Mouse (Mus musculus) neural tube, embryonic 15.5 days (tissue): ENCODE measurements at regions not wholly inside any gene's neighbourhood (a gene's known extent, or its start where the extent isn't known, plus 50 kb on each side); places are given as distances from the start of the nearest gene placed in this dataset.
"Not testable (repeated sequence)": the region's sequence is repeated elsewhere in the genome, so short reads cannot be mapped to it uniquely, and the experiment has no call there.

Experiments used
- ATAC-seq: fragments of 200-750 bp; cut with Nextera tagmentation; 2 replicates; pipeline ENCODE4 v1.8.0; 2017; ENCODE audit warnings: mild to moderate bottlenecking, moderate TSS enrichment, moderate library complexity; ENCODE audit not compliant: low FRiP score
- H3K27ac ChIP-seq: fragments of 300-500 bp; sonication (generic); replicated peaks from 2 replicates; pipeline ENCODE4 v1.5.1; 2015; ENCODE audit warnings: mild to moderate bottlenecking, inconsistent platforms
- H3K27me3 ChIP-seq: fragments of 300-500 bp; sonication (generic); replicated peaks from 2 replicates; pipeline ENCODE4 v1.6.1; 2015; ENCODE audit warnings: inconsistent platforms
- H3K36me3 ChIP-seq: fragments of 300-500 bp; sonication (generic); 2 replicates; pipeline ENCODE4 v1.6.1; 2015; ENCODE audit warnings: inconsistent platforms
- H3K4me1 ChIP-seq: fragments of 300-500 bp; sonication (generic); 2 replicates; pipeline ENCODE4 v1.6.1; 2015; ENCODE audit warnings: inconsistent platforms
- H3K4me2 ChIP-seq: fragments of 300-500 bp; sonication (generic); 2 replicates; pipeline ENCODE4 v1.6.1; 2015; ENCODE audit warnings: inconsistent platforms, mild to moderate bottlenecking, moderate library complexity
- H3K4me3 ChIP-seq: fragments of 300-500 bp; sonication (generic); replicated peaks from 2 replicates; pipeline ENCODE4 v1.5.1; 2015; ENCODE audit warnings: mild to moderate bottlenecking, inconsistent platforms
- H3K9ac ChIP-seq: fragments of 300-500 bp; sonication (generic); replicated peaks from 2 replicates; pipeline ENCODE4 v1.6.1; 2015; ENCODE audit warnings: mild to moderate bottlenecking, inconsistent platforms
- H3K9me3 ChIP-seq: fragments of 300-500 bp; sonication (generic); replicated peaks from 2 replicates; pipeline ENCODE4 v1.6.1; 2016; ENCODE audit warnings: inconsistent platforms
- WGBS: fragments of 180-500 bp; shearing (Covaris S2); methylation state at CpG from one replicate; pipeline ENCODE4 v1.1.7; 2015; ENCODE audit warnings: mixed read lengths; 5-methylcytosine and 5-hydroxymethylcytosine counted together

DNA sequence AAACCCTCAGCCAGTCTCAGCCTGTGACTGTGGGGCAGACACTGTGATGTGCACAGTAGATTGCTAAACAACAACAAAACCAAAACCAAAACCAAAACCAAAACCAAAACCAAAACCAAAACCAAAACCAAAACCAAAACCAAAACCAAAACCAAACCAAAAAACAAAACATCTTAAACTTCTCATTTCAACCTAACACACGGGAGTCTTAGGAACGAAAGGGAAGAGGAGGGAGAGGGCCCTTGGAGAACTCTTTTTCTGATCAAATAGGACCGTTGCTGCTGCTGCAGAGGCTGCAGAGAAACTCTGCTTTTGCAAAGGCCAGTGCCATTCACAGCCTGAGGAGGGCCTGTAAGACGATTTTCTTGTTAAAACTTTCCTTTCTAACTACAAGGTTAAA lies 172.7 kb upstream of the Six2 start:
- WGBS = 75% methylated on average over 4 of the region's 4 CpGs
- ATAC-seq = no peak
- H3K4me3 ChIP-seq = no peak overlapping the region
- H3K9ac ChIP-seq = no peak overlapping the region
- H3K27ac ChIP-seq = no peak overlapping the region
- H3K27me3 ChIP-seq = no peaks in the 10 kb centered on the region
- H3K4me1 ChIP-seq = peaks cover 3% of the 10 kb centered on the region; the same call in 1 of the 2 replicates
- H3K9me3 ChIP-seq = no peaks in the 10 kb centered on the region
- no peaks in the 10 kb centered on the region for H3K36me3 ChIP-seq
- H3K4me2 ChIP-seq = no peak overlapping the region

GRCm38 (mm10) chr17:85859926-85860707 lies 172.0 kb upstream of the Six2 start:
- 71% methylated on average over 15 of the region's 15 CpGs for WGBS
- no peak for ATAC-seq
- no peak overlapping the region for H3K4me3 ChIP-seq

DNA sequence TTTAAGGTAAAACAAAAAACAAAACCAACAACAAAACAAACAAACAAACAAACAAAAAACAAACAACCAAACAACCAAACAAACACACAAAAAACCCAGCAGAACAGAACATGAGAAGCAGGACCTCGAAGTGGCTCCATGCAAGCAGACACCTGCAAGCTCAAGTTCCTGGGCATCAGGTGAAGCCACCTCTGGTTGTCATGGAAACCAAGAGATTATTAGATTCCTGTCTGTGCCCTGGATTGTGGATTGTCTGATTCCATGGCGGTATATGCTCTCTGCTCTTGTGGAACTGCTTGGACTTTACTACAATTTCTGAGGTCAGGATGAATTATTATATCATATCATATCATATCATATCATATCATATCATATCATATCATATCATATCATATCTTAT lies 170.4 kb upstream of the Six2 start:
- 85% methylated on average over 2 of the region's 2 CpGs for WGBS
- no peak overlapping the region for H3K27ac ChIP-seq
- no peaks in the 10 kb centered on the region for H3K9me3 ChIP-seq
- peaks cover 3% of the 10 kb centered on the region; the same call in 1 of the 2 replicates for H3K4me1 ChIP-seq
- H3K4me3 ChIP-seq = no peak overlapping the region
- no peaks in the 10 kb centered on the region for H3K27me3 ChIP-seq
- H3K36me3 ChIP-seq = no peaks in the 10 kb centered on the region
- ATAC-seq = no peak
- H3K4me2 ChIP-seq = peak overlapping the region; percentile 44
- H3K9ac ChIP-seq = no peak overlapping the region

More at GRCm38 (mm10) chr17:85859926-85860707, 172.0 kb upstream of the Six2 start:
- H3K36me3 ChIP-seq = no peaks in the 10 kb centered on the region
- H3K9me3 ChIP-seq = no peaks in the 10 kb centered on the region
- H3K27ac ChIP-seq = no peak overlapping the region
- H3K27me3 ChIP-seq = no peaks in the 10 kb centered on the region
- no peak overlapping the region for H3K4me2 ChIP-seq
- H3K4me1 ChIP-seq = peaks cover 3% of the 10 kb centered on the region; the same call in 1 of the 2 replicates
- H3K9ac ChIP-seq = no peak overlapping the region

DNA sequence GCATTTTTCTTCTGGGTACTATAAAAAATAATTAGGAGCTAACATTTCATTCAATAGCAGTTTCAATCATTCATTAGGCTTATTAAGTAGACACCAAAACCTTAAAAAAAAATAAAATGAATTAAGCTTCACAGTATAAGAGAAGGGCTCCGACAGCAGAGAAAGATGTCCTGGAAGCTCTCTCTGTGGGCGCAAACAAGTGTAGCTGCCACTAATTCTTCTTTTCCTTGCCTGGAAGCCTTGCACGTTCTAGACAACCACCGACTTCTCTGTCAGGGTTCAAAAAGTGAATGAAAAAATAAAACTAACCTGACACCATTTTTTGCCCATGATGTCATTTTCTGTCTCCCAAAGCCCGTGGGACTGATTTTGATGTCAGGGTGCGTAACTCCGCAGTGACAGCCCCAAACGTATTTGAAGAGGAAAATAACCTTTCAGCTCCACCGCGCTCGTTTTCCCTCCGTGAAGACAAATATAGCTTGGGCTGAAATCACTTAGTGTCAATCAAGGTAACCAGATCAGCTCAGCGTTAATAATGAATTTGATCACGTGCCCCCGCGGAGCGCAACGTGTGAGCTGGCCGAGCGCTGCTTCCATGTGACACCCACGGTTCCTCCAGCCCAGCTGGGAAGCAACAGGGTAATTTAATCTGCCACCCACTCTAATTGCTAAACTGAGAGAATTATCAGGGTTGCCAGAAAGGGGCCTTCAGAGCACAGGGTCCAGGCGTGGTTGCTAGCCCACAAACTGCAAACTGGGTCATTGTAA lies 169.8 kb upstream of the Six2 start:
- WGBS = 42% methylated on average over 22 of the region's 22 CpGs
- no peak for ATAC-seq
- H3K36me3 ChIP-seq = no peaks in the 10 kb centered on the region
- peaks cover 3% of the 10 kb centered on the region; the same call in 1 of the 2 replicates for H3K4me1 ChIP-seq
- no peak overlapping the region for H3K9ac ChIP-seq
- no peaks in the 10 kb centered on the region for H3K27me3 ChIP-seq
- no peaks in the 10 kb centered on the region for H3K9me3 ChIP-seq
- peak overlapping the region; percentile 44 for H3K4me2 ChIP-seq
- H3K27ac ChIP-seq = no peak overlapping the region
- H3K4me3 ChIP-seq = 0 out of 2 replicates have a peak overlapping the region, but pooled peaks have one; percentile 12

- H3K27ac ChIP-seq, ATAC-seq: not testable (repeated sequence)
- WGBS = 30% methylated on average over 3 of the region's 5 CpGs
Observed at GRCm38 (mm10) chr17:85856894-85857293, 168.8 kb upstream of the Six2 start.

DNA sequence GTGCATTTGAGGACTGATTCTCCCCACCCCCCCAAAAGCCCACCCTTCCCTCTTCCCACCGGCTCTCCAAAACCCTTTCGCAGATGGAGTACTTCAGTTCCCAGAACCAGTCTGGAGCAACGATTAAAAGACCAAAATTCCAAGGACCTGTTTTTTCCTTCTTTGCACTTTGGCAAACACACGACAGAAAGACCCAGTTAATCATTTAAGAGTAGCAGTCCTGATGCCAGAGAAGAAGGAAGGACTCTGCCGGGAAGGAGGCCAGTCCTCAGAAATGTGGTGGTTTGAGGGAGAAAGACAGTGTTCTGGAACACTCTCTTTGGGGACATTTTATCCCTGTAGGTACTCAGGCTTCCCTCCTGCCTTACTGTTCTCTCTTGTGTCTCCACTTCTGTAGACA lies 165.1 kb upstream of the Six2 start:
- Histone ChIP-seq H3K4me1 (peaks cover 1% of the 10 kb centered on the region; the same call in 1 of the 2 replicates), H3K4me3 (no peak overlapping the region), H3K27ac (no peak overlapping the region), H3K36me3 (no peaks in the 10 kb centered on the region), H3K9ac (no peak overlapping the region), H3K4me2 (no peak overlapping the region), H3K9me3 (no peaks in the 10 kb centered on the region), H3K27me3 (no peaks in the 10 kb centered on the region)
- ATAC-seq = no peak
- WGBS = 79% methylated on average over 5 of the region's 5 CpGs

More at GRCm38 (mm10) chr17:85856894-85857293, 168.8 kb upstream of the Six2 start:
- not testable (repeated sequence) for H3K4me2 ChIP-seq, H3K27me3 ChIP-seq, H3K4me3 ChIP-seq, H3K9me3 ChIP-seq, H3K9ac ChIP-seq, H3K4me1 ChIP-seq, H3K36me3 ChIP-seq

GRCm38 (mm10) chr17:85848526-85848925 lies 160.5 kb upstream of the Six2 start:
- H3K9ac ChIP-seq = no peak overlapping the region
- ATAC-seq = no peak
- no peaks in the 10 kb centered on the region for H3K36me3 ChIP-seq
- 90% methylated on average over 3 of the region's 3 CpGs for WGBS
- no peaks in the 10 kb centered on the region for H3K4me1 ChIP-seq
- no peak overlapping the region for H3K27ac ChIP-seq
- no peak overlapping the region for H3K4me2 ChIP-seq
- H3K9me3 ChIP-seq = no peaks in the 10 kb centered on the region
- H3K4me3 ChIP-seq = no peak overlapping the region
- no peaks in the 10 kb centered on the region for H3K27me3 ChIP-seq

DNA sequence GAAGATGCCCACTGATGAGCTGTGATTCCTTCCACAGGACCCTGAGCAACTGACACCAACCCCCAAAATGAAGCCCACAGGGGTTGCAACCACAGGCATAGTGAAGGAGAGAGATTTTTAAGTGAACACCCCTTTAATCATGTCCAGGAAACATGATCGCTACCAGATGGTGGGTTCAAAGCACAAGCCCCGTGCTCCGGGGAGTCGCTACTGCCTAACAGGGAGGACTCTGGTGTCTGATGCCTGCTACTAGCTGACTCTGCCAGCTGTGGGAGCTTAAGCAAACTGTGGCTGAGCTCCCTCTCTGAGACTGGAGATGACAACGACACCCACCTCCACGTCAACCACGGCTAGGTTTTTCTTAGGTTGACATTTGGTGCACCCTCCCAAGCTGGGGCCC lies 159.7 kb upstream of the Six2 start:
- Histone ChIP-seq H3K27me3 (no peaks in the 10 kb centered on the region), H3K9ac (no peak overlapping the region), H3K27ac (no peak overlapping the region), H3K4me1 (no peaks in the 10 kb centered on the region), H3K4me2 (no peak overlapping the region), H3K36me3 (no peaks in the 10 kb centered on the region), H3K4me3 (no peak overlapping the region), H3K9me3 (no peaks in the 10 kb centered on the region)
- ATAC-seq = no peak
- 81% methylated on average over 7 of the region's 7 CpGs for WGBS

DNA sequence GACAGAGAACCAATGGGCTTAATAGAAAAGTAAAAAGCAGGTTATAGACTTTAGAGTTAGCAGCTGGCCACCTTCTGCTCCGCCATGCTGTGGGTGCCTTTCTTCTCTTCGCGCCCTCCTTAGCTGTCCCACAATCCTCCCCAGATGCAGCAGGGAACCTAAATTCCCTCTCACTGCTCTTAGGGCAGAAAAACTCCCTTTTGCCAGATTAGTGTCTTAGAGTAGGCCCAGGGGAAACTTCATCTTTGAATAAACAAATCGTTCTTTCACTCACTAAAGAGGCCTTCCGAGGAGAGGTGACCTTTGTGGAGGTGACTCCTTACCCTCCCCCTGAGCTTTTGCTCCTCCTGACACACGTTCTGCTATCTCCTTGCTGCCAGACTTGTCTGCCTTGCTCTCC lies 157.0 kb upstream of the Six2 start:
- H3K27ac ChIP-seq = no peak overlapping the region
- no peaks in the 10 kb centered on the region for H3K36me3 ChIP-seq
- H3K9me3 ChIP-seq = no peaks in the 10 kb centered on the region
- no peak overlapping the region for H3K4me3 ChIP-seq
- 73% methylated on average over 6 of the region's 6 CpGs for WGBS
- H3K9ac ChIP-seq = no peak overlapping the region
- H3K4me2 ChIP-seq = no peak overlapping the region
- no peaks in the 10 kb centered on the region for H3K27me3 ChIP-seq
- no peak for ATAC-seq
- H3K4me1 ChIP-seq = no peaks in the 10 kb centered on the region

DNA sequence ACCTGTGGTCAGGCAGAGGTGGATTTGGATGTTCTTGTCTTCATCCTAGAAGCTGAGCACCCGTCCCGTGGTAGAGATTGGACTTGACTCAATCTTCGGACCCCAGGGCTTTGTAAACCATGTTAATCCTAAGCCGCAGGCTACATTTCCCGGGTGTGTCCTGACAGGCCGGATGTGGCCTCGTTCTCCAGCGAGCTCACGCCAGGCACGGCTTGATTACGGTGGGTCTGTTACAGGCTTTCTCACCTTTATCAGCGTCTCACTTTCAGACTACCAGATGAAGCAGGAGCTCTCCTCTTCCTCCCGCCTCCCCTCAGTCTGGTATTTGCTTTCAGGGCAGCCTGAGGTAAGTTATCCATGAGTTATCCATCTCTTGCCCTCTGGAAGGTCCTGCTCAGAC lies 156.4 kb upstream of the Six2 start:
- H3K27me3 ChIP-seq = no peaks in the 10 kb centered on the region
- no peaks in the 10 kb centered on the region for H3K36me3 ChIP-seq
- WGBS = 95% methylated on average over 13 of the region's 13 CpGs
- H3K4me2 ChIP-seq = no peak overlapping the region
- no peaks in the 10 kb centered on the region for H3K9me3 ChIP-seq
- ATAC-seq = no peak
- no peak overlapping the region for H3K9ac ChIP-seq
- H3K4me3 ChIP-seq = no peak overlapping the region
- no peaks in the 10 kb centered on the region for H3K4me1 ChIP-seq
- H3K27ac ChIP-seq = no peak overlapping the region

- Histone ChIP-seq H3K4me2 (peak overlapping the region; percentile 43), H3K27ac (peak overlapping the region; percentile 56), H3K4me3 (no peak overlapping the region), H3K9me3 (no peaks in the 10 kb centered on the region), H3K36me3 (no peaks in the 10 kb centered on the region), H3K27me3 (no peaks in the 10 kb centered on the region), H3K4me1 (peaks cover 21% of the 10 kb centered on the region), H3K9ac (no peak overlapping the region)
- WGBS = 38% methylated on average over 19 of the region's 19 CpGs
- peak; percentile 67 for ATAC-seq
Observed at GRCm38 (mm10) chr17:85823036-85823435, 135.0 kb upstream of the Six2 start.

- Histone ChIP-seq H3K9me3 (no peaks in the 10 kb centered on the region), H3K36me3 (no peaks in the 10 kb centered on the region), H3K4me3 (no peak overlapping the region), H3K9ac (no peak overlapping the region), H3K4me1 (peaks cover 25% of the 10 kb centered on the region), H3K27ac (no peak overlapping the region), H3K27me3 (no peaks in the 10 kb centered on the region), H3K4me2 (no peak overlapping the region)
- ATAC-seq = no peak
- 72% methylated on average over 4 of the region's 4 CpGs for WGBS
Observed at GRCm38 (mm10) chr17:85821861-85822260, 133.8 kb upstream of the Six2 start.
